Mouse (Mus musculus) kidney, embryonic 16.5 days (tissue): ENCODE data around the gene Spib. TPM values are rescaled to one million over a fixed set of nuclear protein-coding genes. Genes with fewer than 3 reads are reported as not detected.

Experiments used
- ATAC-seq: fragments of 200-750 bp; cut with Nextera tagmentation; 2 replicates; pipeline ENCODE4 v1.8.0; 2017; ENCODE audit warnings: moderate TSS enrichment; ENCODE audit not compliant: low FRiP score, low TSS enrichment
- H3K27ac ChIP-seq: fragments of 300-500 bp; sonication (generic); 2 replicates; pipeline ENCODE4 v1.5.1; 2014; ENCODE audit warnings: low read length
- H3K27me3 ChIP-seq: fragments of 300-500 bp; sonication (generic); 2 replicates; pipeline ENCODE4 v1.6.1; 2014; ENCODE audit warnings: low read length, control low read depth, mixed read lengths; ENCODE audit not compliant: insufficient read depth
- H3K36me3 ChIP-seq: fragments of 300-500 bp; sonication (generic); 2 replicates; pipeline ENCODE4 v1.6.1; 2014; ENCODE audit warnings: low read length, control low read depth, mixed read lengths; ENCODE audit not compliant: insufficient read depth
- H3K4me1 ChIP-seq: fragments of 300-500 bp; sonication (generic); 2 replicates; pipeline ENCODE4 v1.6.1; 2014; ENCODE audit warnings: low read length, control low read depth, mixed read lengths; ENCODE audit not compliant: insufficient read depth
- H3K4me2 ChIP-seq: fragments of 300-500 bp; sonication (generic); replicated peaks from 2 replicates; pipeline ENCODE4 v1.6.1; 2014; ENCODE audit warnings: low read depth, low read length
- H3K4me3 ChIP-seq: fragments of 300-500 bp; sonication (generic); 2 replicates; pipeline ENCODE4 v1.5.1; 2014; ENCODE audit warnings: mild to moderate bottlenecking, low read length
- H3K9ac ChIP-seq: fragments of 300-500 bp; sonication (generic); replicated peaks from 2 replicates; pipeline ENCODE4 v1.6.1; 2014; ENCODE audit warnings: low read length
- H3K9me3 ChIP-seq: fragments of 300-500 bp; sonication (generic); 2 replicates; pipeline ENCODE4 v1.6.1; 2016; ENCODE audit warnings: low read length, control low read depth
- WGBS: fragments of 180-500 bp; shearing (Covaris S2); extraction: QIAGEN DNeasy Blood & Tissue Kit; methylation state at CpG from one replicate; pipeline ENCODE4 v1.1.7; 2014; 5-methylcytosine and 5-hydroxymethylcytosine counted together
- polyA plus RNA-seq: library from polyadenylated mRNA; unstranded; fragments of >200 nt; fragmentation: Nextera tagmentation; extraction: Ambion mirVana; gene quantifications from 2 replicates; pipeline ENCODE4 v1.2.1, GENCODE M21; 2015

Spib gene
- polyA plus RNA-seq, 1 experiment from 2014 or later: 0.11 TPM

- H3K4me3 ChIP-seq: no peak overlapping the region
- 74% methylated on average over 9 of the region's 9 CpGs for WGBS
- no peak for ATAC-seq
Measured at GRCm38 (mm10) chr7:44519240-44519913, 12.5 kb downstream of the Spib start.

GRCm38 (mm10) chr7:44507491-44507890 lies 24.4 kb downstream of the Spib start:
- no peaks in the 10 kb centered on the region for H3K9me3 ChIP-seq
- H3K9ac ChIP-seq: no peak overlapping the region
- no peak overlapping the region for H3K27ac ChIP-seq
- no peak for ATAC-seq
- no peak overlapping the region for H3K4me3 ChIP-seq
- no peaks in the 10 kb centered on the region for H3K36me3 ChIP-seq
- no peak overlapping the region for H3K4me2 ChIP-seq
- H3K27me3 ChIP-seq: peaks cover 6% of the 10 kb centered on the region; the same call in 1 of the 2 replicates
- H3K4me1 ChIP-seq: no peaks in the 10 kb centered on the region

More at GRCm38 (mm10) chr7:44519240-44519913, 12.5 kb downstream of the Spib start:
- Histone ChIP-seq H3K27me3 (peaks cover 24% of the 10 kb centered on the region; the same call in 1 of the 2 replicates), H3K36me3 (no peaks in the 10 kb centered on the region), H3K4me1 (no peaks in the 10 kb centered on the region), H3K9ac (no peak overlapping the region), H3K9me3 (no peaks in the 10 kb centered on the region), H3K27ac (no peak overlapping the region), H3K4me2 (no peak overlapping the region)

- Histone ChIP-seq H3K27me3 (no peaks in the 10 kb centered on the region), H3K36me3 (no peaks in the 10 kb centered on the region), H3K9me3 (no peaks in the 10 kb centered on the region), H3K4me1 (no peaks in the 10 kb centered on the region), H3K4me2 (no peak overlapping the region), H3K27ac (no peak overlapping the region), H3K4me3 (no peak overlapping the region), H3K9ac (no peak overlapping the region)
- WGBS: 38% methylated on average over 5 of the region's 5 CpGs
- no peak for ATAC-seq
Measured at GRCm38 (mm10) chr7:44501563-44502115, 30.2 kb downstream of the Spib start.

- Histone ChIP-seq H3K27ac (no peak overlapping the region), H3K4me1 (peaks cover 8% of the 10 kb centered on the region), H3K36me3 (no peaks in the 10 kb centered on the region), H3K4me3 (no peak overlapping the region), H3K4me2 (no peak overlapping the region), H3K9ac (no peak overlapping the region; the same call in 1 of the 2 replicates), H3K9me3 (no peaks in the 10 kb centered on the region), H3K27me3 (no peaks in the 10 kb centered on the region)
- ATAC-seq: no peak
- WGBS: 61% methylated on average over 18 of the region's 20 CpGs
Measured at GRCm38 (mm10) chr7:44500046-44500445, 31.8 kb downstream of the Spib start.

- Histone ChIP-seq H3K27me3 (no peaks in the 10 kb centered on the region), H3K4me1 (peaks cover 10% of the 10 kb centered on the region), H3K36me3 (no peaks in the 10 kb centered on the region), H3K27ac (no peak overlapping the region), H3K9me3 (no peaks in the 10 kb centered on the region), H3K4me2 (no peak overlapping the region), H3K4me3 (no peak overlapping the region), H3K9ac (no peak overlapping the region)
- ATAC-seq: no peak
- 81% methylated on average over 1 of the region's 1 CpGs for WGBS
Measured at GRCm38 (mm10) chr7:44498922-44499321, 32.9 kb downstream of the Spib start.

GRCm38 (mm10) chr7:44497361-44498055 lies 34.4 kb downstream of the Spib start:
- H3K36me3 ChIP-seq: peaks cover 8% of the 10 kb centered on the region
- H3K4me3 ChIP-seq: peak overlapping the region; percentile 77
- H3K4me1 ChIP-seq: peaks cover 10% of the 10 kb centered on the region
- H3K27me3 ChIP-seq: no peaks in the 10 kb centered on the region
- WGBS: 83% methylated on average over 10 of the region's 10 CpGs
- no peak for ATAC-seq
- peak overlapping the region; percentile 93 for H3K4me2 ChIP-seq
- no peaks in the 10 kb centered on the region for H3K9me3 ChIP-seq
- no peak overlapping the region for H3K9ac ChIP-seq
- no peak overlapping the region for H3K27ac ChIP-seq

GRCm38 (mm10) chr7:44496771-44497109 lies 35.1 kb downstream of the Spib start:
- H3K4me1 ChIP-seq: peaks cover 10% of the 10 kb centered on the region
- H3K27ac ChIP-seq: peak overlapping the region; percentile 86
- peaks cover 16% of the 10 kb centered on the region for H3K36me3 ChIP-seq
- no peaks in the 10 kb centered on the region for H3K9me3 ChIP-seq
- under 1% methylated on average over 26 of the region's 26 CpGs for WGBS
- H3K9ac ChIP-seq: peak overlapping the region; percentile 93
- peak overlapping the region; percentile 93 for H3K4me2 ChIP-seq
- H3K4me3 ChIP-seq: peak overlapping the region; percentile 77
- ATAC-seq: no peak
- no peaks in the 10 kb centered on the region for H3K27me3 ChIP-seq

GRCm38 (mm10) chr7:44495992-44496770 lies 35.7 kb downstream of the Spib start, which contains the start of the genes Emc10 and Fam71e1:
Gene Emc10, minus strand, starts transcription at chr7:44496529.
Gene Fam71e1, plus strand, starts transcription at chr7:44496581.
- Histone ChIP-seq H3K4me2 (peak within 1 kb of the TSS; percentile 93), H3K4me1 (peaks cover 10% of the 10 kb centered on the region), H3K4me3 (peak within 1 kb of the TSS; percentile 77), H3K36me3 (peaks cover 21% of the 10 kb centered on the region), H3K9me3 (no peaks in the 10 kb centered on the region), H3K27ac (peak within 1 kb of the TSS; percentile 97), H3K9ac (peak within 1 kb of the TSS; percentile 93), H3K27me3 (no peaks in the 10 kb centered on the region)
- under 1% methylated on average over 56 of the region's 58 CpGs for WGBS
- ATAC-seq: peak; percentile 95

- Histone ChIP-seq H3K9ac (peak overlapping the region; percentile 93), H3K27ac (no peak overlapping the region), H3K27me3 (no peaks in the 10 kb centered on the region), H3K4me2 (peak overlapping the region; percentile 93), H3K4me3 (peak overlapping the region; percentile 77; the same call in 1 of the 2 replicates), H3K4me1 (peaks cover 10% of the 10 kb centered on the region), H3K36me3 (peaks cover 32% of the 10 kb centered on the region), H3K9me3 (no peaks in the 10 kb centered on the region)
- WGBS: 80% methylated on average over 7 of the region's 7 CpGs
- ATAC-seq: no peak
Measured at GRCm38 (mm10) chr7:44495086-44495485, 36.8 kb downstream of the Spib start.
